Mouse (Mus musculus): Measurements from ENCODE around the gene Rgs8. TPM values are rescaled to one million over a fixed set of nuclear protein-coding genes. Genes with fewer than 3 reads are reported as not detected.

Rgs8 gene
- total RNA-seq (2021), result 10 to 100 TPM; 61.1 to 63.2 TPM
- long read RNA-seq, experiment 1, full-length matches to known transcripts, result 22 of 57 reads
- long read RNA-seq, experiment 1, partial matches to known transcripts, result 5 of 57 reads
- long read RNA-seq, experiment 1, other reads (novel, unspliced or antisense), result 30 of 57 reads
- long read RNA-seq, experiment 2, full-length matches to known transcripts, result 16 of 33 reads
- long read RNA-seq, experiment 2, partial matches to known transcripts, result 3 of 33 reads
- long read RNA-seq, experiment 2, other reads (novel, unspliced or antisense), result 14 of 33 reads

DNA sequence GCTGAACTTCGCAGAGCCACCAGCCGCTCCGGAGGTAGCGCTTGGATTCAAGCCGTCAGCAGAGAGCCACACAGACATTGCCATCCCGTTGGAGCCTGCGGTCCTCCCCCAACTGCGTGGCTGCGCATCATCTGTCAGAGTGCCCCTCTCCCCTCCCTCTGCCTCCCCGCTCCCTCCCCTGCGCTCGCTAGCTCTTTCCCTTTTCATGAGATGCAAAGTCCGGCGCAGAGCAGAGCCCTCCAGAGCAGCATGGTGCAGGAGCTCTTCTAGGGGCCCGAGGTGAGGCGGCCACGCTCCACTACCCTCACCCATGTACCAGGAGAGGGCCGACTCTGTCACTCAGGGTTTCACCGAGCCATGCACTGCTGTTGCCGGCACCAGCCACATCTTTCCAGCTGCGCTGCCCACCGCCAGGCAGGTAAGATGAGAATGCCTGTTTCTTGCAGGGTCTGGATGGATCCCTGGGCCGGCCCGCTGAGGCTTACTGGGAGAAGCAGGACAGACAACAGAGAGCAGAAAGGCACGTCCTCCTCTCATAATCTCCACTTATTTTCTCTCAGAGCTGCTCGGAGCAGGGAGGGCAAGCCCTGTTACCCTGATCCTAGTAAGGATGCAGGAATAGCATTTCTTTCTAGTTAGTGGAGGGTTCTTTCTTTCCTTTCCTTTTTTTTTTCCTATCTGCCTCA is at the start of gene Rgs8:
Rgs8 (plus strand) TSS at position 88 of the 686 bp plus-strand sequence.
- DNase-seq (ENCODE audit: extremely low spot score in 1 of 2, low spot score in 2 of 2), result peak; percentile 47 to 48
- intact Hi-C loops (cut with DNase I), result no loop called here
- TF ChIP-seq CTCF (IDR thresholded peaks at IDR 0.05), result no peak
- Histone ChIP-seq H3K4me3 (peak within 1 kb of the TSS; percentile 60), H3K27ac (peak within 1 kb of the TSS; percentile 83)

DNA sequence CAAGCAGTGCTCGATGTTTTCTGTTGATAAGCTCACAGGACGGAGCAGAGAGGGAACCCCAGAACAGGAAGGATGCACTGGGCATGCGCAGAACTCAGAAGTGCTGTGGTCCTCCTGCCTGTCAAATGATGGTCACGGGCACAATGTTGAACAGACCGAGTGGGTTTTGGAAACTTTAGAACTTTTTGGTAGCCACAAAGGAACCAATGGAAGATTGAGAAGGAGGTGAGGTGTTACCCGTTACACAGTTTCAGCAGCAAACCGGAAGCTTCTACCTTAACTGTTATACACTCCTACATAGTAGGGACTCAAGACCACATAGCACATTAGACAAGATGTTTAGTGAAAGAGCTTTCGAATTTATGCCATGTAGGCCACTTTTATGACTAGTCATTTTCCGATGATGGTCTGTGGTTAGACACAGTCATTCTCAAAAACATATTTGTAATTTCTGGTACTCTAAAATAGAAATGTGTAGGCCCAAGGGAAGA is 35.4 kb upstream of the Rgs8 start:
- DNase-seq (ENCODE audit: extremely low spot score in 1 of 2, low spot score in 2 of 2), result no peak
- Histone ChIP-seq H3K4me3 (no peak overlapping the region), H3K27ac (no peak overlapping the region)
- intact Hi-C loops (cut with DNase I), result no loop called here
- no peak for TF ChIP-seq CTCF (IDR thresholded peaks at IDR 0.05)

DNA sequence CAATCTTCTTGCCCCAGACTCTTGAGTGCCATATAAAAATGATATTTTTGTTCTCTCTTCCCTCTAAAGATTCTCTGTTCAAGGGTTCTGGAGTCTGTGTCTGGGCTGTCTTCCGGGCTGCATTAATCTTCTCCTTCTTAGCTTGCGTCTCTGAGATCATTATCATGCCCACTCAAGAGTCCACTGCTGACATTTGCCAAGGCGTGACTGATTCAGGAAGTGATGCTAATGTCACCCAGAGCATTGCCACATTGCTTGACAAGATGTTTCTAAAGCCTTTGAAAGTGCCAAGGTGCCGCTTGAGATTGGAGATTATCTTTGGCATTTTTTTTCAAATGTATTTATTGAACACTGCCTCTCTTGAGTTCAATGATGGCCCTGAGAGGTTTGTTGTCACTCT is 29.8 kb upstream of the Rgs8 start:
- Histone ChIP-seq H3K4me3 (no peak overlapping the region), H3K27ac (no peak overlapping the region)
- no peak for TF ChIP-seq CTCF (IDR thresholded peaks at IDR 0.05)
- no peak for DNase-seq (ENCODE audit: extremely low spot score in 1 of 2, low spot score in 2 of 2)
- intact Hi-C loops (cut with DNase I), result no loop called here

DNA sequence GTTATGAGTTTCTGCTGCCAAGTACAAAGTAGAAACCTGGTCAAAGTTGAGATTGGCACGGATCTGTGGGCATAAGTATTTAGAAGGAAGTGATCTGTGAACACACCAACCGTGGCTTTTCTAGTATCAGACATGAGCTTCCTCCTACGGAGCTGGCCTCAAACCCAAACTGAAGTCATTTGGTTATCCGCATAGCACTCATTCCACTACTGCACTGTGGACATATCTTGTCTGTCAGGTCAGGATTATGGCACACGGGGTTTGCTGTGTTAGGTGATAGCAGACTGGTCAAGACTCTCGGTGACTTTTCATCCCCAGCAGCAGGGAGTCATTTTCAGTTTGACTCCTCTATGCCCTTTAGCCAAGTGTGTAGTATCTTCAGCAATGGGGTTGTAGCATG is 20.1 kb upstream of the Rgs8 start:
- no peak overlapping the region for H3K4me3 ChIP-seq
- DNase-seq (ENCODE audit: extremely low spot score in 1 of 2, low spot score in 2 of 2), result no peak
- intact Hi-C loops (cut with DNase I), result no loop called here
- TF ChIP-seq CTCF (IDR thresholded peaks at IDR 0.05), result no peak
- no peak overlapping the region for H3K27ac ChIP-seq

DNA sequence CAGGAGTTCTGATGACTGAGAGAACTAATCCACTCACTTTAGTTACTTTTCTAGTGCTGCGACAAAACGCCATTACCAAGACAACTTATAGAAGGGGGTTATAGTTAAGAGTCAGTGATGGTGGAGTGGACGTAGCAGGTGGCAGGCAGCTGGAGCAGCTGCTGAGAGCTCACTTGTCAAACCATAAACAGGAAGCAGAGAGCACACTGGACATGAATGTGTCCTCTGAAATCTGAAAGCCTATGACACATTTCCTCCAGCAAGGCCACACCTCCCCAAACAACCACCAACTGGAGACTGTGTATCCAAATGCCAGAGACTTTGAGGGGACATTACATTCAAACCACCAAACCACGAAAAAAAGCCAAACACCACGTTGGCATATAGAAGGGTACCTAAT is 17.8 kb upstream of the Rgs8 start:
- Histone ChIP-seq H3K4me3 (no peak overlapping the region), H3K27ac (no peak overlapping the region)
- no peak for TF ChIP-seq CTCF (IDR thresholded peaks at IDR 0.05)
- DNase-seq (ENCODE audit: extremely low spot score in 1 of 2, low spot score in 2 of 2), result no peak
- intact Hi-C loops (cut with DNase I), result no loop called here

DNA sequence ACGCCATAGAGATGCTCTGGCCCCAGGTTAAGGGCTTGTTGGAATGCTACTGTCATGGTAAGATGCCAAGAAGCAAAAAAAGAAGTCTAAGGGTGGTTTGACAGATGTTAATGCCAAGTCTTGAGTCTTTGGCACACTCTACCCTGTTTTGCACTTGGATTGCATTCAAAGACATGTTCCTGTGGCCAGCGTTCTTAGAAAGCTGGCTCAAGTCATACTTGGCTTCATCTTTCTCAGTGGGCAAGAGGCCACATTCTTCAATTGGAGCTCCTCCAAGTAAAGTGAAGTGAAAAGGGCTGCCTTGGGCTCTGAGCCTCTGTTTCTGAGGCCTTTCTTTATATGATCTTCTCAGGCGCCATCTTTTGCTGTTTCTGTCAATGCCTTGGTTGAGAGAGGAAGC is 17.3 kb upstream of the Rgs8 start:
- H3K4me3 ChIP-seq, result no peak overlapping the region
- no peak for TF ChIP-seq CTCF (IDR thresholded peaks at IDR 0.05)
- DNase-seq (ENCODE audit: extremely low spot score in 1 of 2, low spot score in 2 of 2), result peak; percentile 37 to 46
- no peak overlapping the region for H3K27ac ChIP-seq
- intact Hi-C loops (cut with DNase I), result no loop called here

DNA sequence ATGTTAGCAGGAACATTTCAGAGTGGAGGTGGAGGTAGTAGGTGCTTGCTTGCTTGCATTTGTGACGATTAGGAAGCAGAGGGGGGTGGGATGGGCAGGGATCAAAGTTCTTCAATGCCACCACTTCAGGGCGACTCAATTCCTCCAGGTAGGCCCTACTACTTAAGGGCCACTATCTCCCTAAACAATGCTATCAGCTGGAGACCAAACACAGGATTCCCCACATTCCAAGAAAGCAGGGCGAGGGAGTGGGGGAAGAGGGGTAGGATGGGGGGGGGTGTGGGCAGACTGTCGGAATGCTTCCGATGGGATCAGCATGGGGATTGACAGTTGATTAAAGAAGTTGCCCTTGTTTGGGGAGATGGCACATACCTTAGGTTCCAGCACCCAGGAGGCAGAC is 16.0 kb upstream of the Rgs8 start:
- intact Hi-C loops (cut with DNase I), result no loop called here
- DNase-seq (ENCODE audit: extremely low spot score in 1 of 2, low spot score in 2 of 2), result no peak
- H3K4me3 ChIP-seq, result no peak overlapping the region
- no peak overlapping the region for H3K27ac ChIP-seq
- TF ChIP-seq CTCF (IDR thresholded peaks at IDR 0.05), result no peak

DNA sequence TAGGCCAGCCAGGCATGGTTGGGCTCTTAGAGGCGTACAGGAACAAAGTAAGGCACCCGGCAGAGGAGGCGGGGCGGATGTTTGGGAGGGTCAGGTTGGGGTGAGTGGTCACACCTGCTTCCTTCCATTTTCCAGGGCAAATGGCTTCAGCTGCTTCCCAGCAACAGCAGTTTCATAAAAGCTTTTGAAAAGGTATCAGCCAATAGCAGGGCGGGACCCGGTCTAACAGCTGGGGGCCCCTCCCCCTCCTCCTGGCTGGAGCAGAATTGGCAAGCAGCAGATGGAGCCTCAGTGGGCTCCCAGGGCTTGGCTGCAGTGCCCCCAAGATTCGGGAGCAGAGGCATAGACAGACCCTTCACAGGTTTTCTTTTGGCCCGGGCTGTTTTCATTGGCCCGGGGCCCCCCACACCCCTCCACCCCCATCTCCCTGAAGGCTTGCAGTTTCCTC is 11.3 kb upstream of the Rgs8 start:
- intact Hi-C loops (cut with DNase I), result no loop called here
- no peak for TF ChIP-seq CTCF (IDR thresholded peaks at IDR 0.05)
- no peak for DNase-seq (ENCODE audit: extremely low spot score in 1 of 2, low spot score in 2 of 2)
- Histone ChIP-seq H3K4me3 (no peak overlapping the region), H3K27ac (no peak overlapping the region; the same call in 1 of the 2 replicates)

DNA sequence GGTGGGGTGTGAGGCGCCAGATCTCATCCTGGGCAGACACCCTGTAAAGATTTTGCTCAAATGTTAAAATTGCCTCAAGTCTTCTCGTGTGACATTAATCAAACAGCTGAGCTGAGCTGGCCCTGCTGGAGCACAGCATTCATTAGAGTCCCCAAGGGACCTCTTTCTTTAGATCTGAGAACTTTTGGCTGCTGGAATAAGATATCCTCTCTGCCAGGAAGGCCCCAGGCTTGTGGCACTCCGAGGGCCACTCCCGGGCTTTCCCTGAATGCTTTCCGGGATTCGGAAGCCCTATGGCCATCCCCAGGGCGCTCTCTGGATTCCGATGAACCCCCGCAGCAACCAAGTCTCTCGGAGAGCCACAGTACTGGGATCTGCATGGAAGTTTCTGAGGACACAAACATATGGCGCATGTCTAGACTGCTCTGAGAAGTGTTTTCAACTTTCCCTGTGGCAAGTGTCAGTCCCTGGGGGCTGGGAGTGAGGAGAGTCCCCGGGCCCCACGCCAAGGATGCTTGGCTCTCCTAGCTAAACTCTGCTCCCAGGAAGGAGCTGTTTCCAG is 10.8 kb upstream of the Rgs8 start:
- H3K4me3 ChIP-seq, result no peak overlapping the region
- no peak overlapping the region; the same call in 1 of the 2 replicates for H3K27ac ChIP-seq
- TF ChIP-seq CTCF (IDR thresholded peaks at IDR 0.05), result no peak
- intact Hi-C loops (cut with DNase I), result no loop called here
- peak in 1 of 2 experiments; percentile 39 for DNase-seq (ENCODE audit: extremely low spot score in 1 of 2, low spot score in 2 of 2)

DNA sequence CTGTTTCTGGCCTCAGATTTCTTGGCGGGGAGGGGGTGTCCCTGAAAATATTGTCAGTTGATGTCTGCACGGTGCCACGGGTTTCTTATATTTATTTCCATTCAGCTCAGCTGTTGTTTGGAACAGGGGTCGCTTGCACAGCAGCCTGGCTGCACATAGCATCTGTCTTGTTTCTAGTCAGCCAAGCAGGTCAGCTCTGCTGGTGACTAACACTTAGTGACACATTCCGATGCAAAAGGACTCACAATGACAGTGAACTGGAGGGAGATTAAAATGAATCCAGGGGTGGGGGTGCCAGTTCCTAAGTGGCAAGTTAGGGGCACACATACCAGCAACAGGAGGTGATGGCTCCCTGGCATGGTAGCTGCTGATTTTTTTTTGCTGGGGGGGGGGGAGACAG is 849 bp downstream of the Rgs8 start:
- intact Hi-C loops (cut with DNase I), result no loop called here
- no peak for DNase-seq (ENCODE audit: extremely low spot score in 1 of 2, low spot score in 2 of 2)
- H3K27ac ChIP-seq, result peak overlapping the region; percentile 83
- no peak for TF ChIP-seq CTCF (IDR thresholded peaks at IDR 0.05)
- peak overlapping the region; percentile 60 for H3K4me3 ChIP-seq

DNA sequence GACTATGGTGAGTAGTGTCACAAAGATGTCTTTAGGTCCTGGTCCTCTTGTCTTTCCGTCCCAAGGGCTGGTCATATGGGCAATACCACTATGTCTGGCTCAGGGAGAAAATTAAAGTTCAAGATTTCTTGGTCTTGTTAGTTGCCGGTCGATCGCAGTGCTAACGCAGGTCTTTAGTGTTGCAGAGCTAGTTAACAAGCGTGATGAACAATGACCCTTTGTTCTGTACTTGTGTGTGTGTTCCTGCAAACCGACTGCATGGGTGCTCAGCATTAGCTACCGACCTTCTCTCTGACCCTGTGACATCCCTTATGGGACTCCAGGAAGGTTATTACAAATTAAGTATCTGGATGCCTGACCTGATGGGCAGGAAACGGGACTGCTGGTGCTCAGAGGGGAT is 6.8 kb downstream of the Rgs8 start:
- no peak overlapping the region for H3K4me3 ChIP-seq
- intact Hi-C loops (cut with DNase I), result loop anchor here (5.0 kb wide), 1 partner anchor 102 kb away; no protein-coding TSS in a partner anchor
- H3K27ac ChIP-seq, result no peak overlapping the region
- DNase-seq (ENCODE audit: extremely low spot score in 1 of 2, low spot score in 2 of 2), result no peak
- no peak for TF ChIP-seq CTCF (IDR thresholded peaks at IDR 0.05)

All from left cerebral cortex, adult 2 months (tissue).